Mouse (Mus musculus): ENCODE results near the gene Olfr462. TPM values are rescaled to one million over a fixed set of nuclear protein-coding genes. Genes with fewer than 3 reads are reported as not detected.
"Not testable (repeated sequence)": the region's sequence is repeated elsewhere in the genome, so short reads cannot be mapped to it uniquely, and the experiment has no call there.

The Olfr462 gene
- total and polyA plus RNA-seq, 2 experiments from 2014 or later, result not detected

DNA sequence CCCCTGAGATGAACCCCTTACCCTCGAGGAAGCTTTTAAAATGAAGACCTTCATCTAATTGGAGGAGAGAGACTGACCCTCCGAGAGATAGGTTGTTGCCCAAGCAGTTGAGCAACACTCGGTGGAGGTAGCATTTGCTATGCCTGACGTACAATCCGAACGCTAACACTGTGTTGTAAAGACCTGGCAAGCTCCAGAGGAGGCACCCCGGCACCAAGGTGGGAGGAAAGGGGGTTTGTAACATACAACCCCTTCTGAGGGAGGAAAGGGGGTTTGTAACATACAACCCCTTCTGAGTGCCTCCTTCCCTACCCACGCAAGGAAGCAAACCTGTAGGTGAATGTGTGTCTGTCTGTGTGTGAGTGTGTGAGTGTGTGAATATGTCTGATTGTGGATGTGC is 20.3 kb downstream of the Olfr462 start:
- no peak for TF ChIP-seq CTCF (IDR thresholded peaks at IDR 0.05; ENCODE audit: low read depth)
- no peak overlapping the region for H3K4me3 ChIP-seq (ENCODE audit: low read depth, low read length)
- H3K9ac ChIP-seq, result no peak overlapping the region
- H3K27ac ChIP-seq (ENCODE audit: low read depth, low read length), result no peak overlapping the region
- peak; percentile 18 for DNase-seq
- H3K9me3 ChIP-seq (ENCODE audit: low read length), result no peaks in the 10 kb centered on the region
- H3K4me2 ChIP-seq (ENCODE audit: low read depth), result no peak overlapping the region
- H3K4me1 ChIP-seq (ENCODE audit: insufficient read depth), result no peaks in the 10 kb centered on the region
- peak; percentile 40; the same call in 1 of the 2 replicates for ATAC-seq
- no peaks in the 10 kb centered on the region for H3K27me3 ChIP-seq (ENCODE audit: insufficient read depth, low read length)
- no peaks in the 10 kb centered on the region for H3K36me3 ChIP-seq (ENCODE audit: insufficient read depth)
- 28% methylated on average over 8 of the region's 8 CpGs for whole genome bisulfite sequencing

DNA sequence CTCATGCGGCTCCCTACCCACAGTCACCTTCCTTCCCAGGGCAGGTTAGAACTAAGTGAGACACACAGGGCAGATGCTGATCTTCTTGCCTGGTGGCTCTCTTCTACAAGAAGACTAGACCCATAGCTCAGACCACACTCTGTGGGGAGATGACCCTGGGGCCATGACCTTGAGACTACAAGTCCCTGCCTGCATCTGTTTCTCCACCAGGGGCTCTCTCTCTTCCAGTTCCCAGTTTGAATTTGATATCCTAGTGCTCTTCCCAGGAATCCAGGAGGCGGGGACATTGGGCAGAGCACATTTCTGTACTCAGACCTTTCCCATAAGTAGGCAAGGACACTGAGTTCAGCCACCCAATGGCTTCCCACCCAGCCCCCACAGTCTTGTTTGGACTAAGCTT is 22.0 kb downstream of the Olfr462 start:
- Histone ChIP-seq H3K9ac (no peak overlapping the region), H3K4me3 (ENCODE audit: low read depth, low read length) (no peak overlapping the region), H3K36me3 (ENCODE audit: insufficient read depth) (no peaks in the 10 kb centered on the region), H3K4me2 (ENCODE audit: low read depth) (no peak overlapping the region), H3K9me3 (ENCODE audit: low read length) (no peaks in the 10 kb centered on the region), H3K4me1 (ENCODE audit: insufficient read depth) (no peaks in the 10 kb centered on the region), H3K27me3 (ENCODE audit: insufficient read depth, low read length) (no peaks in the 10 kb centered on the region), H3K27ac (ENCODE audit: low read depth, low read length) (no peak overlapping the region)
- no peak for ATAC-seq
- no peak for TF ChIP-seq CTCF (IDR thresholded peaks at IDR 0.05; ENCODE audit: low read depth)
- DNase-seq, result no peak
- 72% methylated on average over 2 of the region's 2 CpGs for WGBS

- H3K9ac ChIP-seq; H3K36me3 ChIP-seq (ENCODE audit: insufficient read depth); ATAC-seq; H3K27me3 ChIP-seq (ENCODE audit: insufficient read depth, low read length); H3K4me2 ChIP-seq (ENCODE audit: low read depth); H3K9me3 ChIP-seq (ENCODE audit: low read length); H3K27ac ChIP-seq (ENCODE audit: low read depth, low read length); H3K4me1 ChIP-seq (ENCODE audit: insufficient read depth); DNase-seq; H3K4me3 ChIP-seq (ENCODE audit: low read depth, low read length): not testable (repeated sequence)
- 80% methylated on average over 1 of the region's 2 CpGs for WGBS
- TF ChIP-seq CTCF (IDR thresholded peaks at IDR 0.05; ENCODE audit: low read depth), result 0 out of 2 replicates have a peak, but pooled peaks have one; percentile 5
Measured at GRCm38 (mm10) chr11:87866891-87867290, 25.2 kb downstream of the Olfr462 start.

- Histone ChIP-seq H3K36me3 (ENCODE audit: insufficient read depth) (peaks cover 9% of the 10 kb centered on the region; the same call in 1 of the 2 replicates), H3K27ac (ENCODE audit: low read depth, low read length) (no peak overlapping the region), H3K4me3 (ENCODE audit: low read depth, low read length) (no peak overlapping the region), H3K4me2 (ENCODE audit: low read depth) (no peak overlapping the region), H3K4me1 (ENCODE audit: insufficient read depth) (no peaks in the 10 kb centered on the region), H3K9ac (no peak overlapping the region), H3K27me3 (ENCODE audit: insufficient read depth, low read length) (no peaks in the 10 kb centered on the region), H3K9me3 (ENCODE audit: low read length) (no peaks in the 10 kb centered on the region)
- DNase-seq (no peak), ATAC-seq (no peak)
- 93% methylated on average over 13 of the region's 13 CpGs for WGBS
- TF ChIP-seq CTCF (IDR thresholded peaks at IDR 0.05; ENCODE audit: low read depth), result no peak
Measured at GRCm38 (mm10) chr11:87862805-87863204, 29.3 kb downstream of the Olfr462 start.

DNA sequence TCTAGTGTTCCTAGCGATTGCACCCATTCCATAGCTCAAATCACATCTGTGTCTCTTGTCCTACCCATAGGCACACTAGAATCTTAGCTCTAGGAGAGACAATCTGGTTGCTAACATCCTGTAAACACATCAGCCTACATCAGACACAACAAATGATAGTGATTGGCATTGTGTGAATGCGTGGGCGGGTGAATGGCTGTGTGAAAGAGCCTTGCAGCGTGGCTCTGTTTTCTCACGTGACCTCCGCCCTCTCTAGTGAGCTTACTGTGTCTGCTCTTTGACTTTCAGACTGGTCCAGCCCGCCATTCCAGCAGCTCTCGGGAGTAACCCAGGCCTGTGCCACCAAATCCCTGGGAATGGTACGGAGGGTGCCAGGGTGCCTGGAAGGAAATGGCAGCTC is 31.6 kb downstream of the Olfr462 start:
- DNase-seq, result no peak
- Histone ChIP-seq H3K9me3 (ENCODE audit: low read length) (no peaks in the 10 kb centered on the region), H3K4me1 (ENCODE audit: insufficient read depth) (no peaks in the 10 kb centered on the region), H3K27me3 (ENCODE audit: insufficient read depth, low read length) (no peaks in the 10 kb centered on the region), H3K36me3 (ENCODE audit: insufficient read depth) (peaks cover 13% of the 10 kb centered on the region), H3K27ac (ENCODE audit: low read depth, low read length) (no peak overlapping the region), H3K9ac (no peak overlapping the region), H3K4me3 (ENCODE audit: low read depth, low read length) (no peak overlapping the region), H3K4me2 (ENCODE audit: low read depth) (no peak overlapping the region)
- 78% methylated on average over 9 of the region's 9 CpGs for WGBS
- no peak for TF ChIP-seq CTCF (IDR thresholded peaks at IDR 0.05; ENCODE audit: low read depth)
- no peak for ATAC-seq

DNA sequence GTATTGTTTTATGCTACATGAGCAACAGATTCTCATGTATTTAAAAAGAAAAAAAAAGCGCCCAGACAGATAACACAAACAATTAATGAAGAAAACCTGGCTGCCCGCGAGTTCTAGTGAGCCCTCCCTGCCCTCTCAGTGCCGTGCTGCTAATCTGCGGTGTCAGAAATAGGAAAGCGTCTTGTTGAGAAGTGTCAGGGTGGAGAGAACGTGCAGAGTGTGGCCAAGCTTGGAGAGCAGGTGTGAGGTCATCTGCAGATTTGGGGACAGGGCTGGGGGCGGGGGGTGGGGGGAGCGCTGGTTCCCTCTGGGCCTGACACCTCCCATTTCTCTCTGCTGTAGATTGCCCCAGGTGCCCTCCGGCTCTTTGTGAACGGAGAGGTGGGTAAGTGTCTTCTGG is 32.8 kb downstream of the Olfr462 start:
- no peak overlapping the region for H3K4me2 ChIP-seq (ENCODE audit: low read depth)
- peaks cover 13% of the 10 kb centered on the region for H3K36me3 ChIP-seq (ENCODE audit: insufficient read depth)
- no peak overlapping the region for H3K9ac ChIP-seq
- no peak for TF ChIP-seq CTCF (IDR thresholded peaks at IDR 0.05; ENCODE audit: low read depth)
- no peaks in the 10 kb centered on the region for H3K27me3 ChIP-seq (ENCODE audit: insufficient read depth, low read length)
- DNase-seq (no peak), ATAC-seq (no peak)
- WGBS, result 93% methylated on average over 11 of the region's 11 CpGs
- H3K27ac ChIP-seq (ENCODE audit: low read depth, low read length), result no peak overlapping the region
- no peaks in the 10 kb centered on the region for H3K4me1 ChIP-seq (ENCODE audit: insufficient read depth)
- H3K4me3 ChIP-seq (ENCODE audit: low read depth, low read length), result no peak overlapping the region
- H3K9me3 ChIP-seq (ENCODE audit: low read length), result no peaks in the 10 kb centered on the region

- ATAC-seq, result no peak
- 88% methylated on average over 7 of the region's 7 CpGs for WGBS
Measured at GRCm38 (mm10) chr11:87854550-87854949, 37.5 kb downstream of the Olfr462 start.

More at GRCm38 (mm10) chr11:87854550-87854949, 37.5 kb downstream of the Olfr462 start:
- TF ChIP-seq CTCF (IDR thresholded peaks at IDR 0.05; ENCODE audit: low read depth), result no peak
- H3K4me2 ChIP-seq (ENCODE audit: low read depth), result no peak overlapping the region
- H3K4me3 ChIP-seq (ENCODE audit: low read depth, low read length), result no peak overlapping the region
- no peak for DNase-seq
- no peaks in the 10 kb centered on the region for H3K27me3 ChIP-seq (ENCODE audit: insufficient read depth, low read length)
- H3K27ac ChIP-seq (ENCODE audit: low read depth, low read length), result no peak overlapping the region
- H3K4me1 ChIP-seq (ENCODE audit: insufficient read depth), result peaks cover 9% of the 10 kb centered on the region; the same call in 1 of the 2 replicates
- H3K9me3 ChIP-seq (ENCODE audit: low read length), result no peaks in the 10 kb centered on the region
- H3K9ac ChIP-seq, result no peak overlapping the region
- H3K36me3 ChIP-seq (ENCODE audit: insufficient read depth), result peaks cover 8% of the 10 kb centered on the region

Measured in forebrain, postnatal 0 days (tissue).